Mouse (Mus musculus): Measurements from ENCODE around the gene Elmod1.

- TF ChIP-seq POLR2A (IDR thresholded peaks at IDR 0.05; ENCODE audit: borderline replicate concordance, extremely low read depth, low read depth, low read length) (no peak), CTCF (IDR thresholded peaks at IDR 0.05; ENCODE audit: insufficient read depth, low read length) (no peak)
These were observed 97.7 kb downstream of the Elmod1 start for GRCm38 (mm10) chr9:53877423-53877822.

Measured in lung, adult 2 months (tissue).